Comparison of ENCODE assay signal across 25 mouse cellular contexts in genomic region chr7:114474889-114475288, GRCm38 (mm10).
"Had no signal": no experiment of that assay in that cellular context is flagged by ENCODE, and none has a peak within 500 bp of the region (broad histone marks: within the 10 kb centered on the region; RNA-seq: fewer than 3 reads in every experiment).

No protein-coding gene starts in this region.

- H3K9me3 ChIP-seq: heart, embryonic 13.5 days; heart, embryonic 15.5 days; hindbrain, embryonic 13.5 days; hindbrain, embryonic 15.5 days; kidney, embryonic 15.5 days; limb, embryonic 10.5 days; limb, embryonic 12.5 days had no signal

- DNase-seq: gastrocnemius, postnatal 14 days; gastrocnemius, postnatal 36 days; heart, adult 11 months; heart, adult 2 months; heart, postnatal 14 days; heart, postnatal 36 days; kidney, adult 11 months; kidney, adult 2 months; kidney, adult 9 months; kidney, postnatal 14 days; kidney, postnatal 36 days; liver had no signal

- H3K9ac ChIP-seq: heart, embryonic 13.5 days; heart, embryonic 15.5 days; hindbrain, embryonic 13.5 days; hindbrain, embryonic 15.5 days; kidney, embryonic 15.5 days; limb, embryonic 12.5 days had no signal

- H3K4me1 ChIP-seq: hindbrain, embryonic 13.5 days; hindbrain, embryonic 15.5 days; kidney, embryonic 15.5 days; limb, embryonic 10.5 days; limb, embryonic 12.5 days had no signal

- H3K27me3 ChIP-seq: heart, embryonic 13.5 days; heart, embryonic 15.5 days; hindbrain, embryonic 13.5 days; hindbrain, embryonic 15.5 days; kidney, embryonic 15.5 days; limb, embryonic 12.5 days had no signal

- H3K4me3 ChIP-seq: heart, adult 2 months; heart, embryonic 13.5 days; heart, embryonic 15.5 days; hindbrain, embryonic 13.5 days; hindbrain, embryonic 15.5 days; kidney, embryonic 15.5 days; layer of hippocampus, adult 2 months; left cerebral cortex, adult 2 months; limb, embryonic 10.5 days; limb, embryonic 12.5 days had no signal

- H3K27ac ChIP-seq: heart, adult 2 months; heart, embryonic 13.5 days; heart, embryonic 15.5 days; hindbrain, embryonic 13.5 days; hindbrain, embryonic 15.5 days; hindbrain, postnatal 0 days; kidney, embryonic 15.5 days; kidney, postnatal 0 days; layer of hippocampus, adult 2 months; left cerebral cortex, adult 2 months; limb, embryonic 10.5 days; limb, embryonic 12.5 days had no signal

- H3K36me3 ChIP-seq: heart, embryonic 13.5 days; heart, embryonic 15.5 days; hindbrain, embryonic 13.5 days; hindbrain, embryonic 15.5 days; kidney, embryonic 15.5 days; limb, embryonic 10.5 days; limb, embryonic 12.5 days had no signal

- H3K4me2 ChIP-seq: heart, embryonic 11.5 days; heart, embryonic 13.5 days; heart, embryonic 15.5 days; hindbrain, embryonic 13.5 days; hindbrain, embryonic 15.5 days; kidney, embryonic 15.5 days; limb, embryonic 12.5 days; liver, embryonic 11.5 days had no signal
